Mouse (Mus musculus): ENCODE data around the gene Psme1. TPM values are rescaled to one million over a fixed set of nuclear protein-coding genes. Genes with fewer than 3 reads are reported as not detected.
A peak's percentile ranks its signal among the peaks of the same experiment; 100 is the strongest.

Gene Psme1
- polyA plus RNA-seq, 1 experiment from 2014 or later = 235 TPM

DNA sequence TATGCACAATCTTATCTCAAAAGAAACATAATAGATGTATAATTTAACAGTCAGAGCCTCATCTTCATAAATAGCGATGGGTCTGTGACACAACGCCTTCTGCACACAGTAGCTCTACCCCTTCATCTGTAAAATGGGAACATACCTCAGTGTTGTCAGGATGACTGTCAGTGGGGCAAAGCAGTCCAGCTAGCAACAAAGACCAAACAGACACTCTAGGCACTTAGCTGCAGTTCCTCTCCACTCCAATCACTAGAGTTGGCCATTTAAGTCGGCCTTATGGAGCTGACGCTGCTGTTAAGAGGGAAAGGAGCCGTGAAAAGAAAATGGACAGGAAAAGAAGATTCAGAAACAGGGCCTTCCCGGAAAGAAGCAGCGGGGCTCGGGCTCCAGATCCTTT is 26.1 kb upstream of the Psme1 start:
- no peak for ATAC-seq (replicated peaks; ENCODE audit: insufficient number of reproducible peaks, low FRiP score, low TSS enrichment)
- no peak overlapping the region for H3K27ac ChIP-seq (ENCODE audit: low read depth, low read length)
- no peak overlapping the region for H3K4me3 ChIP-seq (ENCODE audit: low read depth, low read length)
- no peaks in the 10 kb centered on the region for H3K27me3 ChIP-seq (ENCODE audit: control insufficient read depth, insufficient read depth, low read length)
- no peaks in the 10 kb centered on the region for H3K9me3 ChIP-seq (replicated peaks; ENCODE audit: control insufficient read depth, low read length)
- no peak overlapping the region for H3K9ac ChIP-seq (ENCODE audit: low read depth, low read length)
- H3K4me1 ChIP-seq (ENCODE audit: control insufficient read depth, insufficient read depth, low read length) = no peaks in the 10 kb centered on the region
- no peak overlapping the region for H3K4me2 ChIP-seq
- 82% methylated on average over 8 of the region's 8 CpGs for WGBS (ENCODE audit: insufficient replicate concordance)
- peaks cover 4% of the 10 kb centered on the region; the same call in 1 of the 2 replicates for H3K36me3 ChIP-seq (ENCODE audit: control insufficient read depth, insufficient read depth, low read length)

DNA sequence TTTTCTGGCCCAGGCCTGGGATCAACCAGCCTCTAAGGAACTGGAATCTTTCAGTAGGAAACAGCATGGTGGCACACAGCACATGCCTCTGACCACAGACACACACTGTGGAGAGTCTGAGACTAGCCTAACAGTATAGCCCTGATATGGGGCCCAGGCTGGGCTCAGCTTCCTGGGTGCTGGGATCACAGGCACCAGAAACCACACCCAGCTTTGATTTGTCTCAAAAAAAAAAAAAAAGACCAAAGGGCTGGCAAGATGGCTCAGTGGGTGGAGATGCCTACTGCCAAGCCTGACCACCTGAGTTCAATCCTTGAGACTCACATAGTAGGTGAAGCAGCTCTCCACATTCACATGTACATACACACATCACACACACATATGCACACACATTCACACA is 23.3 kb upstream of the Psme1 start:
- H3K4me3 ChIP-seq (ENCODE audit: low read depth, low read length) = no peak overlapping the region
- no peak overlapping the region for H3K27ac ChIP-seq (ENCODE audit: low read depth, low read length)
- no peaks in the 10 kb centered on the region for H3K36me3 ChIP-seq (ENCODE audit: control insufficient read depth, insufficient read depth, low read length)
- H3K9ac ChIP-seq (ENCODE audit: low read depth, low read length) = no peak overlapping the region
- no peaks in the 10 kb centered on the region for H3K27me3 ChIP-seq (ENCODE audit: control insufficient read depth, insufficient read depth, low read length)
- no peak for ATAC-seq (replicated peaks; ENCODE audit: insufficient number of reproducible peaks, low FRiP score, low TSS enrichment)
- no peaks in the 10 kb centered on the region; the same call in 1 of the 2 replicates for H3K4me1 ChIP-seq (ENCODE audit: control insufficient read depth, insufficient read depth, low read length)
- no peaks in the 10 kb centered on the region for H3K9me3 ChIP-seq (replicated peaks; ENCODE audit: control insufficient read depth, low read length)
- no peak overlapping the region for H3K4me2 ChIP-seq

- ATAC-seq (replicated peaks; ENCODE audit: insufficient number of reproducible peaks, low FRiP score, low TSS enrichment) = no peak
Measured at GRCm38 (mm10) chr14:55555788-55556187, 22.1 kb upstream of the Psme1 start.

GRCm38 (mm10) chr14:55557003-55557402 is 20.9 kb upstream of the Psme1 start:
- no peak for ATAC-seq (replicated peaks; ENCODE audit: insufficient number of reproducible peaks, low FRiP score, low TSS enrichment)
- H3K4me1 ChIP-seq (ENCODE audit: control insufficient read depth, insufficient read depth, low read length) = peaks cover 10% of the 10 kb centered on the region
- H3K9me3 ChIP-seq (replicated peaks; ENCODE audit: control insufficient read depth, low read length) = no peaks in the 10 kb centered on the region
- no peak overlapping the region for H3K4me2 ChIP-seq
- H3K9ac ChIP-seq (ENCODE audit: low read depth, low read length) = no peak overlapping the region
- no peak overlapping the region for H3K4me3 ChIP-seq (ENCODE audit: low read depth, low read length)
- H3K27ac ChIP-seq (ENCODE audit: low read depth, low read length) = no peak overlapping the region
- WGBS (ENCODE audit: insufficient replicate concordance) = 23% methylated on average over 5 of the region's 5 CpGs
- H3K27me3 ChIP-seq (ENCODE audit: control insufficient read depth, insufficient read depth, low read length) = no peaks in the 10 kb centered on the region
- H3K36me3 ChIP-seq (ENCODE audit: control insufficient read depth, insufficient read depth, low read length) = no peaks in the 10 kb centered on the region

More at GRCm38 (mm10) chr14:55555788-55556187, 22.1 kb upstream of the Psme1 start:
- H3K36me3 ChIP-seq (ENCODE audit: control insufficient read depth, insufficient read depth, low read length) = no peaks in the 10 kb centered on the region
- H3K4me3 ChIP-seq (ENCODE audit: low read depth, low read length) = no peak overlapping the region
- H3K9me3 ChIP-seq (replicated peaks; ENCODE audit: control insufficient read depth, low read length) = no peaks in the 10 kb centered on the region
- 59% methylated on average over 3 of the region's 3 CpGs for WGBS (ENCODE audit: insufficient replicate concordance)
- no peaks in the 10 kb centered on the region for H3K27me3 ChIP-seq (ENCODE audit: control insufficient read depth, insufficient read depth, low read length)
- H3K4me2 ChIP-seq = no peak overlapping the region
- no peak overlapping the region for H3K9ac ChIP-seq (ENCODE audit: low read depth, low read length)
- no peak overlapping the region for H3K27ac ChIP-seq (ENCODE audit: low read depth, low read length)
- H3K4me1 ChIP-seq (ENCODE audit: control insufficient read depth, insufficient read depth, low read length) = no peaks in the 10 kb centered on the region; the same call in 1 of the 2 replicates

GRCm38 (mm10) chr14:55557587-55557986 is 20.3 kb upstream of the Psme1 start:
- no peak for ATAC-seq (replicated peaks; ENCODE audit: insufficient number of reproducible peaks, low FRiP score, low TSS enrichment)
- no peak overlapping the region for H3K4me2 ChIP-seq
- no peaks in the 10 kb centered on the region for H3K9me3 ChIP-seq (replicated peaks; ENCODE audit: control insufficient read depth, low read length)
- no peak overlapping the region for H3K4me3 ChIP-seq (ENCODE audit: low read depth, low read length)
- no peak overlapping the region for H3K9ac ChIP-seq (ENCODE audit: low read depth, low read length)
- no peak overlapping the region for H3K27ac ChIP-seq (ENCODE audit: low read depth, low read length)
- H3K36me3 ChIP-seq (ENCODE audit: control insufficient read depth, insufficient read depth, low read length) = no peaks in the 10 kb centered on the region
- H3K27me3 ChIP-seq (ENCODE audit: control insufficient read depth, insufficient read depth, low read length) = no peaks in the 10 kb centered on the region
- 84% methylated on average over 3 of the region's 3 CpGs for WGBS (ENCODE audit: insufficient replicate concordance)
- H3K4me1 ChIP-seq (ENCODE audit: control insufficient read depth, insufficient read depth, low read length) = peaks cover 13% of the 10 kb centered on the region

- 56% methylated on average over 6 of the region's 6 CpGs for WGBS (ENCODE audit: insufficient replicate concordance)
- Histone ChIP-seq H3K9ac (ENCODE audit: low read depth, low read length) (no peak overlapping the region), H3K4me1 (ENCODE audit: control insufficient read depth, insufficient read depth, low read length) (peaks cover 13% of the 10 kb centered on the region), H3K36me3 (ENCODE audit: control insufficient read depth, insufficient read depth, low read length) (no peaks in the 10 kb centered on the region), H3K9me3 (replicated peaks; ENCODE audit: control insufficient read depth, low read length) (no peaks in the 10 kb centered on the region), H3K4me2 (peak overlapping the region; percentile 70), H3K4me3 (ENCODE audit: low read depth, low read length) (peak overlapping the region; percentile 65), H3K27ac (ENCODE audit: low read depth, low read length) (peak overlapping the region; percentile 98; the same call in 1 of the 2 replicates), H3K27me3 (ENCODE audit: control insufficient read depth, insufficient read depth, low read length) (no peaks in the 10 kb centered on the region)
- ATAC-seq (replicated peaks; ENCODE audit: insufficient number of reproducible peaks, low FRiP score, low TSS enrichment) = no peak
Measured at GRCm38 (mm10) chr14:55558740-55559448, 19.0 kb upstream of the Psme1 start.

DNA sequence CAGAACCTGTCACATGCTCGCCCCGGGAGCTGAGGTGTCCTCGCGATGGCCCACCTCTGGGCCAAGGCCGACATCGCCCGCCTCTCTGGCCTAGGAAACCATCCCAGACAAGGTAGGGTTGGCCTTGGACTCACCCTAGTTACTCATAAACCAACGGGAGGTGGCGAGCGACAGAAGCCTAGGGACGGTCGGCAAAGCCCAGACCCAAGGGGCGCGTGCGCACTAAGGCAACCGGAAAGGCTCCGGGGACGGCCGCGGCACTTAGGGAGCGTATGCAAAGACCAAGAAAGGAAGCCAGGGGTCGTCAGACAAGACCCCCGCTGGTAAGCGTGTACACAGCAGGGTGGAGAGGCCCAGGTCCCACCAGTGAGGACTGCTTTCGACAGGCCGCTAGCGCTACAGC is 18.1 kb upstream of the Psme1 start, which contains the start of gene Dcaf11:
Dcaf11 (plus strand) TSS at position 208 of the 403 bp plus-strand sequence.
- Histone ChIP-seq H3K9me3 (replicated peaks; ENCODE audit: control insufficient read depth, low read length) (no peaks in the 10 kb centered on the region), H3K27me3 (ENCODE audit: control insufficient read depth, insufficient read depth, low read length) (no peaks in the 10 kb centered on the region), H3K4me3 (ENCODE audit: low read depth, low read length) (peak within 1 kb of the TSS; percentile 65), H3K27ac (ENCODE audit: low read depth, low read length) (peak within 1 kb of the TSS; percentile 98), H3K36me3 (ENCODE audit: control insufficient read depth, insufficient read depth, low read length) (peaks cover 4% of the 10 kb centered on the region; the same call in 1 of the 2 replicates), H3K9ac (ENCODE audit: low read depth, low read length) (peak within 1 kb of the TSS; percentile 84), H3K4me2 (peak within 1 kb of the TSS; percentile 70), H3K4me1 (ENCODE audit: control insufficient read depth, insufficient read depth, low read length) (peaks cover 13% of the 10 kb centered on the region)
- peak; percentile 85 for ATAC-seq (replicated peaks; ENCODE audit: insufficient number of reproducible peaks, low FRiP score, low TSS enrichment)
- 0% methylated on average over 27 of the region's 27 CpGs for WGBS (ENCODE audit: insufficient replicate concordance)

DNA sequence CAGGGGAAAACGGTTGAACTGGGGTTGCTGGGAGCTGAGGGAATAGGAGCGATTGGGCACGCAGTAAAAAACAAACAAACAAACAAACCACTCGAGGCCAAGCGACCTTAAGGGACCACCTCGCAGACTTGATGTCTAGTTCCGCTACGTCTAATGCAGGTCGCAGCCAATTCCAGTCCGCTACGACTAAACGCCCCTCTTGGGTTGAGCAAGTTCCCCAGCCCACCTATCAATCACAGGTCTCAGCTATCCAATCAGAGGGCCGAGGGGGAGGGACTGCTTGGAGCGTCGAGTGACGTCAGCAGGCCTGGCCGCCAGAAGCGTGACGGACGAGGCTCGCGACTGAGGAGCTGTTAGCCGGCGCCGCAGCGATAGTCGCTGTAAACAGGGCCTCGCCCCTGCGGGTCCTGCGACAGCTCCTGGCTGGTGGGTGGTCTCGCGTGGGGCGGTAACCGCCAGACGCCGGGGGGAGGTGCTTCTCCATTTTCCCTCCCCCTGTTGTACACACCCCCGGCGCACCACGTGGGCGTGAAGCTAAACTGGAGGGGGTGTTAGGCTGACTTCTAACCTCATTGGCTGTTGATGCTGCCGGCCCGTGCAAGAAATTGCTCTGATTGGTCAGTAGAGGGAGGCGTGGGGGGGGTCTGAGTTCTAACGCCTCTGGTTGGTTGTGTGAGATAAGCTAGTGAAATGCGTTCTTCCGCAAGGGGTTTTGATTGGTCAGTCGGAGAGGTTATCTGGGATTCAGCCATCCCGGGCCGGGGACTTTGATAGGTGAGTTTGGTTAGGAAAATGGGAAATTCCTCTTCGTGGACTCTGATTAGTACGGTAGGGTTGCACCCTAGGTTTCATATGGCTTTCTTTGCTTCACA is 17.5 kb upstream of the Psme1 start, which contains the start of gene A730061H03Rik:
A730061H03Rik (minus strand) TSS at position 205 of the 872 bp plus-strand sequence.
- Histone ChIP-seq H3K4me3 (ENCODE audit: low read depth, low read length) (peak within 1 kb of the TSS; percentile 65), H3K4me1 (ENCODE audit: control insufficient read depth, insufficient read depth, low read length) (peaks cover 13% of the 10 kb centered on the region), H3K9me3 (replicated peaks; ENCODE audit: control insufficient read depth, low read length) (no peaks in the 10 kb centered on the region), H3K27me3 (ENCODE audit: control insufficient read depth, insufficient read depth, low read length) (no peaks in the 10 kb centered on the region), H3K4me2 (peak within 1 kb of the TSS; percentile 70), H3K27ac (ENCODE audit: low read depth, low read length) (peak within 1 kb of the TSS; percentile 98), H3K9ac (ENCODE audit: low read depth, low read length) (peak within 1 kb of the TSS; percentile 84), H3K36me3 (ENCODE audit: control insufficient read depth, insufficient read depth, low read length) (peaks cover 9% of the 10 kb centered on the region)
- ATAC-seq (replicated peaks; ENCODE audit: insufficient number of reproducible peaks, low FRiP score, low TSS enrichment) = peak; percentile 93
- WGBS (ENCODE audit: insufficient replicate concordance) = under 1% methylated on average over 51 of the region's 51 CpGs

All from heart, embryonic 11.5 days (tissue).